Mouse (Mus musculus) thymus, adult 2 months (tissue): Measurements from ENCODE around the gene Col4a4.

Experiments
- CTCF ChIP-seq: fragments of 200-500 bp; IDR thresholded peaks from 2 replicates; pipeline ENCODE4 v1.5.1; 2012; ENCODE audit warnings: mild to moderate bottlenecking, control low read depth, low read length, moderate library complexity, borderline replicate concordance; ENCODE audit not compliant: control insufficient read depth, poor library complexity, insufficient read depth; ENCODE audit errors: extremely low read depth
- POLR2A ChIP-seq: fragments of 200-500 bp; IDR thresholded peaks from 2 replicates; pipeline ENCODE4 v1.6.1; 2012; ENCODE audit warnings: mild to moderate bottlenecking, low read length, control low read depth, moderate library complexity; ENCODE audit not compliant: control insufficient read depth, poor library complexity, insufficient read depth; ENCODE audit errors: extremely low read depth

GRCm38 (mm10) chr1:82631169-82631792, 44.6 kb upstream of the Col4a4 start:
- TF ChIP-seq CTCF (no peak), POLR2A (no peak)
